Mouse (Mus musculus) adrenal gland (tissue): ENCODE measurements at regions not wholly inside any gene's neighbourhood (a gene's known extent, or its start where the extent isn't known, plus 50 kb on each side); places are given as distances from the start of the nearest gene placed in this dataset.

Source experiments
- intact Hi-C: fragments of 180-260 bp; cut with DNase I; formaldehyde crosslinking; loops from one replicate; pipeline ENCODE4 v1.15.1; 2025

DNA sequence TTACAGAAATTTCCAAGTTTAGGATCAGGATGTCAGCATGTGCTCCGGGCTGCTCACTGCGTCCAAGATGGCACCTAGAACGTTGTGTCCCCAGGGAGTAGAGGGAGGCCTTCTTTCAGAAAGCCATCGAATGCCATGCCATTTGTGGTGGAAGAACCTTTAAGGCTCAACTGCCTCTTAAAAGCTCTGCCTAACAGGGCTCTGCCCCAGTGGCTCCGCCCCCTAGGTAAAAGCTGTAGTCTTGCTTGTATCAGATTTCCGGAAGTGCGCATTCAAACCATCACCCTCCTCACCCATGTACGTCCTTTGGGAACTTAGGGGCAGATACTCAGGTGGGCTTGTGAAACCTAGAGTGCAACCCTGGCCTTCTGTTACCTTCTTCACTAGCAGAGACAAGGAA, 54.0 kb upstream of the Psmd7 start:
- intact Hi-C loops, result no loop called here

DNA sequence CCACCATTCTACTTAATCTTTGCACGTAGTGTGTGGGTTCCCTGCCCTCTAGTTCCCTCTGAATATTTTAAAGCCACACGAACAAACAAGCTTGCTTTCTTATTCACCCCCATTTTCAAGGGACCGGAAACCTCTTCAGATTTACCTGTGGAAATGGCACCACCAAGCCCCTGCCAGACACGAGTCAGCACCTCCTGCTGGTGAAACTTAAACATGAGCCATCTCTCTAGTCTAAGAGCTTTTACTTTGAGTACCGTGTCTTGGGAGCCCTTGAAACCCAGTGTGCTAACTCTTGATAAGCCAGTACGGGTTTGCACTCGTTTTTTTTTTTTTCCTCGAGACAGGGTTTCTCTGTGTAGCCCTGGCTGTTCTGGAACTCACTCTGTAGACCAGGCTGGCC, 59.7 kb upstream of the Psmd7 start:
- intact Hi-C loops, result no loop called here

DNA sequence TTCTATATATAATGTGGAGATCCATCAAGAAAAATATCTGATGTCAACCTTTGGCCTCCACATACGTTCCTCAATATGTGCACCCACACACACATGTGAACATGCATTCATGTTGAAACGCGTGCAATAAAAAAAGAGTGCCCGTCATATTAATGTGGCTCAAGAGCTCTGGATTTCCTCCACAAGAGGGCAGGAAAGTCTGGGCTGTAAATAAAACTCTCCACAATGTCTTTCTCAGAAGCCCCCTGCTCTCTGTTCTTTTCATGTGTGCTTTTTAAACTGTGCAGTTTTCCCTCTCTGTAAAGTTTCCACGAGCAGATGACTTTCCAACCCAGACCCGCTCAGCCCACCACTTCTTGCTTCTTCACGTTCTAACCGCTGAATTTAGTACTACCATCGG, 62.0 kb upstream of the Psmd7 start:
- intact Hi-C loops, result no loop called here

DNA sequence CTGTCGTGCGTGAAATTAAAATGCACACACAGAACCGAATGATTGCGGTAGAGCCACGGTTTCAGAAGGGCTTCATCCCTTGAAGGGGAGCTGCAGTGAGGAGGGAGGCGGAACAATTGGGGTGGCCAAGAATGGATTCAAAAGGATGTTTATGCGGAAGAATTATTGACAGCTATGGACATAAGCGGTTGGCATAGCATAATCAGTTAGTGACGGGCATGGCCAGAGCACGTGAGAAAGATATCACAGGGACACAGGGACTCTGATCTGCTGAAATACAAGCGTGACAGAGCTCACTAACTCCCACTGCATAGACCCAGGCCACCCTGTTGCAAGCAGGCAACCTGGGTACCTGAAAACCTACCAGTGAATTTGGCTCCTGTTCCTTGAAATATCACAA, 63.2 kb upstream of the Psmd7 start:
- intact Hi-C loops, result no loop called here

DNA sequence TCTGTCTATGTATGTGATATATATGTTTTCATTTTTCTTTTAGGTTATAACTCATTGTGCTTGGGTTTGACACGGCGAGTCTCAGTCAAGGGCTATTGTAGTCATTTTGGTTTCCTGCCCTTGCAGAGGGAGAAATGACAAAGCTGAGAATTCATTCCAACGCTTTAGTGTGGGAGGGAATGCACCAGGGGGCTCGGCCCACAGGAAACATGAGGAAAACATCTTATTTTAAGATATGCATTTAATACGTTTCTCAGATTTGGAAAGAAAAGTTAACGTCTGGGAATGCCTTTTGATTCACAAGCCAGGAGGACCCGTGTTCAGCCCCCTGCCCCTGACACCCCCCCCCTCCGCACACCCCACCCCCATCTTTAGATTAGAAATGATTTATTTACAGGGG, 64.0 kb upstream of the Psmd7 start:
- intact Hi-C loops, result no loop called here

DNA sequence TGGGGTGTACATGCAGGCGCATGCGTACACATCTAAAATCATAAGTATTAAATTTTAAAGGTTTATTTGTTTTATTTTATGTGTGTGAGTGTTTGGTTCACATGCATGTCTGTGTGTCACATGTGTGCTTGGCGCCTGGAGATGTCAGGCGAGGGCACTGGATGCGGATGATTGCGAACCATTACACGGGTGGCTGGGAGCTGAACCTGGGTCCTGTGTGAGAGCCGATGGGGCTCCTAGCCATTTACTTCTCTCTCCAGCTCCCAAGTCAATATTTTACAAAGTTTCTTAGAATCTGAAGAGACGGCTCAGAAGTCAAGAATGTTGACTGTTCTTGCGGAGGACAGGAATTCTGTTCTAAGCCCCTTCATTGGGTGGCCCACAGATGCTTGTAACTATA, 65.4 kb upstream of the Psmd7 start:
- intact Hi-C loops, result no loop called here

DNA sequence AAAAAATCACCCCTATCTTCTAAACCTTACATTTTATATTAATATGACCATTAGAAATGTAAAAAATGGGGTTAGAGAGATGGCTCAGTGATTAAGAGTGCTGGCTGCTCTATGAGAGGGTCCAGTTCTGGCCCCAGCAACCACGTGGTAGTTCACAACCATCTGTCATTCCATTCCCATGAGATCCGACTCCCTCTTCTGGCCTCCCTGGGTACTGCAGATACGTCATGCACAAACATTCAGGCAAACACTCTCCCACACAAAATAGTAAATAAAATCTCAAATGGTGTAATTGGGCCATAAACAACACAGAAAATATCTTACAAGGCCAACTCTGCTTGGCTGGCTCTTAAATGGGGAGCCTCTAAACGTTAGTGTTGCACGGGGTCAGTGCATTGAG, 68.4 kb upstream of the Psmd7 start:
- intact Hi-C loops, result no loop called here

DNA sequence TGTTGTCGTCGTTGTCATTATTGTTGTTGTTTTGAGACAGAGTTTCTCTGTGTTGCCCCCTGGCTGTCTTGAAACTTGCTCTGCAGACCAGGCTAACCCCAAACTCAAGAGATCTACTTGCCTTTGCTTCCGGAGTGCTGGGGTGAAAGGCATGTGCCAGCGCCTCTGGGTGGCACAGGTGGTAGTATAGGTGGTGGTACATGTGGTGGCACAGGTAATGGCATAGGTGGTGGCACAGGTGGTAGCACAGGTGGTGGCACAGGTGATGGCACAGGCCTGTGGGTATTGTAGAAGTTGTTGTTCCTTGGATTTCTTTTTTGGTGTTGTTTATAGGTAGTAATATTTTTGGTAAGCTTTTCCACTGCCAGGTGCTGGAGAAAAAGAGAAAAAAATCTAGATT, 69.5 kb upstream of the Psmd7 start:
- intact Hi-C loops, result no loop called here

DNA sequence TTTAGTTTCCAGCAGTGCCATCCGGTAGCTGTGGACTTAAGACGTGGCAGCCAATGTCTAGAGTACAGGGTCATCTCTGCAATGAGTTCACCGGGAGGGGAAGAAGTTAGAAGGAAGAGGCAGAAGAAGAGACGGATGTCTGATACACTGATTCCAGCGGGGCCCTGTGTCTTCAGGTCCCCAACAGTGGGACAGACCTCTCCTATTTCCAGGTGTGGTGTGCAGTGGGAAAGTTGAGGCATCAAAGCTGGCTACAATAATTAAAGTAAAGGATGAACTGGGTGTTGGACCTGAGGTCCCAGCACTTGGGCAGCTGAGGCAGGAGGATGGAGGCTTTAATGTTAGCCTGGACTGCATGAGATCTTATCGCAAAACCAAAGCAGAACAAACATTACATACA, 70.1 kb upstream of the Psmd7 start:
- intact Hi-C loops, result no loop called here

DNA sequence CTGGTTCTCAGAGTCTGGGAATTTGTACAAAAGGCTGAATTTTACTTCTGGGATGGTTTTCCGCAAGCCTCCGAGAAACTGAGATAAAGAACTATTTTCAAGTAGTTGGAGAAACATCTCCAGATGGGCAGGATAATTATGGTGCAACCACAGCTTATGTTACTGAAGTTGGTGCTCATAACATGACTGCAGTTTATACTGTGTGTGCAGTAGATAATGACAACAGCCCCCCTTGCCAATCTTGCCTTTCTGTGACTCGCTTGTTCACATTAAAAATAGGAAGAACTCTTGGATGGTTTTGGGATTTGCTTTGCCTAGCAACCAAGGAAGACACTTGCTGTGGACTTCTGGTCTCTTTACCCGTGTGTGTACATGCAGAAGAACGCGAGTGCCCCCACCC, 72.4 kb upstream of the Psmd7 start:
- intact Hi-C loops, result no loop called here

DNA sequence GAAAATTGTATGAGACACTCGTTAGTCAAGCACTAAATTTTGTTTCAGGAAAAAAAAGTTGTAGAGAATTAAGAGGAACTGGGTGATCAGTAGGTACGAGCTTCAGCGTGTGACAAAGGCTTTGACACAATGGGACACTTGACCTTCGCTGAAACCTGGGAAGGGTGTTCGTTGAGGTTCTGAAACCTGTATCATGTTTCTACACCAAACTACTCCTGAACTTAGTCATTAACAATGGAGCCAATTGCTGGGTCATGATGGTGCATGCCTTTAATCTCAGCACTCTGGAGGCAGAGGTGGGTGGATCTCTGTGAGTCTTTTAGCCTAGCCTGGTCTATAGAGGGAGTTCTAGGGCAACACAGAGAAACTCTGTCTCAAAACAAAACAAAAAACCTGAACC, 81.3 kb upstream of the Psmd7 start:
- intact Hi-C loops, result no loop called here

DNA sequence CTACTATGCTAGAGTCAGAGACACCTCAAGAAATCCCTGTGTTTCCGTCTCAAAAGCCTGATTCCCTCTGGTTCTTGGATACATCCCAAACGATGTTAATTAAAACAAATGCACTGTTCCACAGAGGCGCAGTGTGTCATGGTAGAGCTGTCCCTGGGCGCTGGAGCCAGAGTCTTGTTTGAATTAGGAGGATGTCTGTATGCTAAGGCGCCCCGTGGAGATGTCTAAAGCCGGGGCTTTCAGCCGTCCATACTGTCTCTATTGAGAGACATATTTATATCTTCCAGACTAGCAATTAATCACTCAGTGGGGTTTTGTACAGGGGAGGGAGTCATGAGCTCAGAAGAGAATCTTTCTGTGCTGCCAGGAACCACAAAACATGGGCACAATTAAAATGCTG, 83.2 kb upstream of the Psmd7 start:
- intact Hi-C loops, result no loop called here

DNA sequence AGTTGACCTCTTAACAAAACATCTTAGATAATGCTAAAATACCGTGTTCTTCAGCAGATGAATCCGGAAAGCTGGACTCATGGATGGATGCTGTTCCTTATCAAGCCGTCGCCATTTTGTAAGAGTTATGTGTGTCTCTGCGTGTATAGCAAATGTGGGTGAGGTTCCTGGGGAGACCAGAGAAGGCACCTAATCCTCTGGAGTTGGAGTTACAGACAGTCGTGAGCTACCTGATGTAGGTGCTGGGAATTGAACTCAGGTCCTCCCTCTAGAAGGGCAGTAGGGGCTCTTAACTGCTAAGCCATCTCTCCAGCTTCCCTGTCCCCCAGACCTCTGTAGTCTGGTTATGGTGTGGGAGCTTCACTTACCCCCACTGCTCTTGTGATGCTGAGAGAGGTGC, 84.4 kb upstream of the Psmd7 start:
- intact Hi-C loops, result no loop called here

DNA sequence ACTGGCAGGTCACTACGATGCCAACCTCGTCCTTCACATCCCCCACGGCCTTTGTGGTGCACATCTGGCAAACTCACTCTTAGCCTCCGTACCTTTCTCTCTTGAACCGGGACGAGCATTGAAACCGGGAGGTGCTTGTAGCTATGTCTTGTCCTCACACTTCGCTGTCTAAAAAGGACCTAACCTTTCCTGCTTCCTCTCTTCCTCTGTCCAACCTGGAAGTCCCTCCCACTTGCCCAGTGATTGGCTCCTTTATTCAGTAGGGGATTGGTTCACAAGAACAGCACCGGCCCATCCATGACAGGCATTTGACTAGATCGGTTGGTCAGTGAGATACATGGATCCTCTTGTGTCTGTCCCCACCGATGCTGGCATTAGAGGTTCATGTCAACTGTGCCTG, 93.8 kb upstream of the Psmd7 start:
- intact Hi-C loops, result no loop called here

DNA sequence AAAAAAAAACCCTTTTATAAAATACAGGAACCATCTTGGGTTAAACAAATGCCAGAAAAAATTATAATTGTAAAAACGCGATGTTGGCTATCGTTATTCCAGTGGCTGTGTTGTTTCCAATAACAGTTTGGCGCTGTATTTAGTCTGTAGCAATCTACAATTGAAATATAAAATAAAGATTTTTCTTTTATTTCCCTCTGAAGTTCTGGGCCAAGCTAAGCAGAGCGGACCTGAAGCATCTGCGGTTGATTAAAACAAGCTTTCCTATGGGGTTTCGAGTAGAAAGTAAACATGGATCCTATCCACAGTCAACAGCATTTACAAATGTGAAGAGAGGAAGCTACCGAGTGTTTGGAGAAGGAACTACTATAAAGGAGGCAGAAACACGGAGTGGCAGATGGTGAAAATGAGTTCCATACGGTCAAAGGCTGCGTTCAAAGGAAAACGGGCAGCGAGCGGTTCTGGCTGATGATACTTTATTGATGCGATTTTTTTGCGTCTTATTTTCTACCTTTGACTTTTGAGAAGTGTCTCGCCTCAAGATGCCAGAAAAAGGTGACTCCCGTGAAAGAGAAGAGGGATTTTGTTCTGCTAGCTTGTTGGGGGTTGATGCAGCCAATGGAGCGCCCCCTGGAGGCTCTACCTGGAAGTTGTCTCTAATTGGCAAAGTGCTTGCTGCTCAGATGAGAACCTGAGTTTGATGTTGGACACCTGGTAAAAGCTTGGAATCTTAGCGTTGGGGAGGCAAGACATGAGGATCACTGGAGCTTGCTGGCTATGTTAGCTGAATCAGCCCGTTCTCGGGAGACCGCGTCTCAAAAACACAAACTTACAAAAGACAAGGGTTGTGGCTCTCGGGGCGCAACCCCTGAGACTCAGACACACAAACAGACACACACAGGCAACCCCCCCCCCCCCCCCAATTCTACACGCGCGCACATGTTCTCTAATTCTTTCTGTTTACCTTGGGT, 96.7 kb upstream of the Psmd7 start:
- intact Hi-C loops, result no loop called here

DNA sequence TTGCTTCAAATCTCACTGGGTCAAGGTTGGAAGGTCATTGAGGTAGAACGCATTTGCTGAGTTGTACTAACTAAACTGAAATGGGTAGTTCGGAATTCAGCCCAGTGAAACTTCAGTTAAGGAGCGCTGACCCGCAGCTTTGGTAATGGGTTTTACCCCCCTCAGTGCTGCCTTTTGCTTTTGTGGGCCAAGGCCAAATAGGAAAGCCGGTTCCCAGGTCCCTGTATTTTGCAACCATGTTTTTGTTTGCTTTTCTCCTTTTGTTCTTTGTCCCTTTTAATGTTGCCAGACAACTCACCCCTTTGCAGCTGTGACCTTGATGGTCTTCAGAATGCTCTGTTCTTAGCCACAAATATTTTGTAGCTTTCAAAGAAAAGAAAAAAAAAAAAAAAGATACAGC, 98.7 kb upstream of the Psmd7 start:
- intact Hi-C loops, result no loop called here

DNA sequence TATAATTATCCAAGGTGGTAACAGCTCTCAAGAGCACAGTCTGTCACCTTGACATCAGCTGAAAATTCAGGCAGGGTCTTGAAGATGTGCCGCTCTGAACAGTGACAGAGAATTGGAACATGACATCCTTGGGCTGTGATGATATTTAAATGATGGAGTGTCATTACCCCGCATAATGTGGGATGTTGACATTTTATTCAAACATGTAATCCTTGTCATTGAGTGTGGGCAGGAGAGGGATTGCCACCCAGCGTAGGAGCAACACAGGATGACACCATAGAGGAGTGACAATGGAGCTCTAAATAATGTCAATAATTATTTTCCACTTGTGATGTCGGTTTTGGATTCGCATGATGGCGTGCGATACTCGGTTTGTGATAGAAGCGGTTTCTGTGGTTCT, 99.3 kb upstream of the Psmd7 start:
- intact Hi-C loops, result no loop called here

DNA sequence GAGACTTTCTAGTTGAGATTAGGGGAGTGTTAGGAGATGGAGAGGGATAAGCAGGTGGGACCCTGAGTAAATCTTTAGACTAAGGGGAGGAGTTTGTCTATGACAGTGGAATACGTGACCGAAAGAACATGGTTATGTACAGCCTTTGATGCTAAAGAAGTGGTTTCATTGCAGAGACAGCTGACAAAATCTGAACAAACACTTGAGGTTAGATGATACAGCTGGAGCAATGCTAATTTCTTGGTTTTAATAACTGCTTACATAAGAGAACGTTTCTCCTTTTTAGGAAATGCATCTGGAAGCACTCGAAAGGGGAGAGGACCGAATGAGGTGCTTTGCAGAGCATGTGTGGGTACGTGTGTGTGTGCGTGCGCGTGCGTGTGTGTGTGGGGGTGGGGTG, 100.8 kb upstream of the Psmd7 start:
- intact Hi-C loops, result no loop called here

DNA sequence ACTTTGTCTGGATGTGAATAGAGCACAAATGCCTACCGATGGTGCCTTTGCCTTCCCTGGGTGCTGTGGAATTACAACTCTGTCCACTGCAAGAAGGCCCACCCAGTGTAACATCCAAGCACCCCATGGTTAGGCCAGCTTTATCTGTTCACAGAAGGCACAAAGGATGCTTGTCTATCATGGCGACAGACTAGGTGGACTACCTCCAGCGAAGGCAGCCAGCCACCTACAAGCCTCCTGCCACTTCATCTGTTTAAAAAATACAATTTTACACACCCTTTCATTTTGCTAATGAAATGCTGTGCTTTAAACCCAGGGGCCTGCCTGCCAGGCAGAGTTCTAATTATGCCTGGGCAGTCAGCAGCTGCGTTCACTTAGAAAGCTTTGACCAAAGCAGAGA, 103.0 kb upstream of the Psmd7 start:
- intact Hi-C loops, result no loop called here

DNA sequence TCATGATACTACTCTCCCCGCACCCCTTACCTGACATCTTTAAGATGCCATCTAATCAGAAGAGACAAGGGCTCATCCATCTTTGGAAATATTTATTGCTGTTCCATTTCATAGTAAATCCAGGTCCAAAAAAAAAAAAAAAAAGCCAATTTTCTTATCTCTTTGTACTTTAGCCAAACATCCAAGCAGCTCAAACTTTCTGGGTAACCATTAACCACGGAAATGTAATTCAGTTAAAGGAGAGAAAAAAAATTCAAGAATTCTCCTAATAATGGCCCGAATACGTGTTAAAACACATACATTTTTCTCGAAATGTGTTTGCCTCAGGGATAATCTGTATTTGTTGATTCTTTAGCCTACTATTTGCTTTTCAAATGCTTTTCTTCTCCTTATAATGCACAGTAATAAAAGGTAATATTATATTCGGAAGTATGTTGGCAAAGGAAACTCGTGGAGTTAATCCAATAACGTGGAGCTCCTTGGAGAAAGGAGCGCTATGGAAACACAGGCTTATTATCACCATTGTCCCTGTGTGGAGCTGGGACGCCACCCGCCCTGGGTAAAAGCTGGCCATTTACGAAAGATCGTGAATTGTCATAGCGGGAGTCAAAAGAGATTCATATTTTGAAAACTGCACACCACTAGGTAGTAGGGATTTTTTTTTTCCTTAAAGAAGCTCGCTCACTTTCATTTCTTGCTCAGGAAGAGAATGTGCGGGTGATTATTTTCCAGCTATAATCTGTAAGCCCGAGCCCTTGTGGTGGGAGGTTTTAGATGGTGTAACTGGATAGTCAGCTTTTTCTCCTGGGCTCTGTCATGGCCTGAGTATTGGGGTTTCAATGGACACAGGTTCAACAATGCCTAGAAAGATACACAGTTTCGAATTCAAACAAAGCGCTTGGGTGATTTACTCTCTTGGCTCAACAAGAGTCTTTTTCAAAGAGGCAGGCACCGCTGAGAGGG, 108.4 kb upstream of the Psmd7 start:
- intact Hi-C loops, result no loop called here

DNA sequence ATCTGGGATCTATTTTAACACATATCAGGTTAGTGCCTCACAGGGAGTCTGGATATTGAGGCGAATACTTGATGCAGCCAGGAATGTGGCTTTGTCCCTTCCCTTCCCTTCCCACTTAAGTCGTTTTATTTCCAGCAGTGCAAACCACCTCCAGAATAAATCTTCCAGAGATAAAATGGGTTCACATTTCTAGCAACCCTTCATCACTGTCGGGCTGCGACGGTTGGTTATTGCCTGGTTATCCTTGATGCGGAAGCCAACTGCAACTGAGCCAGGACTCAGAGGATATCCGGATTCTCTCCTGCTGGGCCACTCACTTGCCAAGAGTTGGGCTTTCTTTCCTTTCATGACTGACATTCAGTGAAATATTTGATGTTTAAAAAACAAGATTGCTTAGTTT, 111.0 kb upstream of the Psmd7 start:
- intact Hi-C loops, result no loop called here

DNA sequence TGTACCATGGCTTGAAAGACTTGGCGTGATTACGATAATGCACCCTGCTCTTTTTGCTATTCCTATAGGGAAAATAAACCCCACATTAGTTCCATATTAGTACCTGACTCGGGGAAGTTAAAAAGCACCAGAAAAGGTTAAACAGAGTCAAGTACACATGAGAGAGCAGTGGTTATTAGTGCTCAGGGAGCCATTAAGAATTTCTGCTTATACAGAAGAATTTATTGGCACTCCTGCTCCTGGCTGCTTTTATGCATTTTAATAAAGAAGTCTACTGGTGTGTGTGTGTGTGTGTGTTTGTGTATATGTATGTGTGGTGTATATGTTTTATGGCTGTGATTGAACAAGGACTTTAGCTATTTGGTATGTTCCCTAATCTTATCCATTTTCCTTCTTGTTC, 111.5 kb upstream of the Psmd7 start:
- intact Hi-C loops, result no loop called here
